Mouse (Mus musculus): ENCODE results near the gene Ano8. TPM values are rescaled to one million over a fixed set of nuclear protein-coding genes. Genes with fewer than 3 reads are reported as not detected.

Gene Ano8
- polyA plus RNA-seq, 1 experiment from 2014 or later = 2.3 TPM

DNA sequence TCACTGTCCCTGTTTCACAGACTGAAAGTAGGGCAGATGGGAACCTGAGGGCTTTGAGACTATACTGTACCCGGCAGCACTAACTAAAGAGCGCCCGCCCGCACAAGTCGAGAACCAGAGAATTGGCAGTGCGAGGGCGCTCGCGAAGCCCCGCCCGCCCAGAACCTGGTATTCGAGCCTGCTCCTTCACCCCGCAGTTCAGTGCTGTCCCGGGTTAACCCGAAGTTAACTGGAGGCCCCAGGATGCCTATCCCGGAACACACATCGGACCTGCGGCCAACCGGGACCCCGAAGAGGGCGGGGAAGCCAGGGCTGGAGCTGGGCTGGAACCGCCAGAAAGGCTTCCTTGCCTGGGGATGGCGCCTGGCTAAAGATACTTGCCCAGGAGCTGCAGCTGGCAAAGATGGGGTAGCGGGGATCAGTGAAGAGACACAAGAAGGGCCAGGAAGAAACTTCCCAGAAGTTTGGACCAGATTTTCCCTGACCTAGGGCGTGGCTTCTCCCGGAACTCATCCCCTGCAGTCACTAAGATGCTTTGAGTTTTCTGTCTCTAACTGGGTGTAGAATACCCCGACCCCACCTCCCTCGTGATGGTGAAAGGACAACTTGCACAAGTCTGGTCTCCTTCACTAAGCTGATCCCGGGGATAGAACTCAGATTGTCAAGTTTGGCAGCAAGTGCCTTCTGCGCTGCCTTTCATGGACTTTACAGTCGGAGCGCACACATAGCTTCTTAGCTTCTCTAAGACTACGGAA, 2.1 kb upstream of the Ano8 start, which contains the start of gene Gtpbp3:
Gene Gtpbp3, plus strand, starts transcription at position 413 of the 755 bp plus-strand sequence.
- H3K4me1 ChIP-seq (ENCODE audit: control insufficient read depth, insufficient read depth, low read depth, low read length) = peaks cover 31% of the 10 kb centered on the region
- no peaks in the 10 kb centered on the region for H3K27me3 ChIP-seq (replicated peaks; ENCODE audit: control insufficient read depth, insufficient read depth, low read length)
- H3K4me2 ChIP-seq (ENCODE audit: low read length) = peak within 1 kb of the TSS; percentile 98
- H3K4me3 ChIP-seq (ENCODE audit: low read length) = peak within 1 kb of the TSS; percentile 59
- peak within 1 kb of the TSS; percentile 74 for H3K9ac ChIP-seq (ENCODE audit: low read depth, low read length)
- no peaks in the 10 kb centered on the region for H3K9me3 ChIP-seq (ENCODE audit: control insufficient read depth, low read length)
- peaks cover 21% of the 10 kb centered on the region for H3K36me3 ChIP-seq (ENCODE audit: control insufficient read depth, insufficient read depth, low read length)
- under 1% methylated on average over 33 of the region's 33 CpGs for WGBS
- H3K27ac ChIP-seq (ENCODE audit: low read depth, low read length) = peak within 1 kb of the TSS; percentile 79
- peak; percentile 44 for ATAC-seq

GRCm38 (mm10) chr8:71486136-71486529, 370 bp upstream of the Ano8 start:
- Histone ChIP-seq H3K27me3 (replicated peaks; ENCODE audit: control insufficient read depth, insufficient read depth, low read length) (no peaks in the 10 kb centered on the region), H3K4me3 (ENCODE audit: low read length) (peak overlapping the region; percentile 88), H3K9me3 (ENCODE audit: control insufficient read depth, low read length) (no peaks in the 10 kb centered on the region), H3K4me1 (ENCODE audit: control insufficient read depth, insufficient read depth, low read depth, low read length) (peaks cover 31% of the 10 kb centered on the region), H3K4me2 (ENCODE audit: low read length) (peak overlapping the region; percentile 84), H3K27ac (ENCODE audit: low read depth, low read length) (peak overlapping the region; percentile 3; the same call in 1 of the 2 replicates), H3K36me3 (ENCODE audit: control insufficient read depth, insufficient read depth, low read length) (peaks cover 12% of the 10 kb centered on the region), H3K9ac (ENCODE audit: low read depth, low read length) (peak overlapping the region; percentile 44; the same call in 1 of the 2 replicates)
- WGBS = 13% methylated on average over 7 of the region's 7 CpGs
- ATAC-seq = no peak

DNA sequence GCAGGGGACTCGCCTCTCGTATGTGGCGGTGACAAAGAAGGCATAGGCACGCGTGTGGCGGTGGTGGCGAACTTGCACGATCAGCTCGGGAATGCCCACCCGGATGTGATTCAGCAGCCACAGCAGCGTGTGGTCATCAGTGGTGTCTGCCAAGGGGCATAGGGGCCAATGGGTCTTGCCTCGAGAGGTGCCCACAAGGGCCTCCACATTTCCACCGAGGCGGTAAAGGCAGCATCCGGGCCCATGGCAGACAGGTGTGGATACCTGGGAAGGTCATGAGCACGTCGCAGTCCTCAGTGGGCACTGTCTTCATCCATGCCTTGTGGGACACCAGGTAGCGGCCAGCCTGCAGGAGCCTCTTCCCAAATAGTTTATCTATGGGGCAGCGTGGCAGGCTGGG, 1.0 kb downstream of the Ano8 start:
- Histone ChIP-seq H3K27me3 (replicated peaks; ENCODE audit: control insufficient read depth, insufficient read depth, low read length) (no peaks in the 10 kb centered on the region), H3K4me2 (ENCODE audit: low read length) (peak overlapping the region; percentile 84), H3K9ac (ENCODE audit: low read depth, low read length) (peak overlapping the region; percentile 97), H3K4me1 (ENCODE audit: control insufficient read depth, insufficient read depth, low read depth, low read length) (peaks cover 27% of the 10 kb centered on the region), H3K27ac (ENCODE audit: low read depth, low read length) (no peak overlapping the region), H3K9me3 (ENCODE audit: control insufficient read depth, low read length) (no peaks in the 10 kb centered on the region), H3K36me3 (ENCODE audit: control insufficient read depth, insufficient read depth, low read length) (peaks cover 20% of the 10 kb centered on the region), H3K4me3 (ENCODE audit: low read length) (peak overlapping the region; percentile 88)
- no peak for ATAC-seq
- WGBS = 94% methylated on average over 19 of the region's 19 CpGs

GRCm38 (mm10) chr8:71483932-71484331, 1.8 kb downstream of the Ano8 start:
- no peak overlapping the region for H3K4me2 ChIP-seq (ENCODE audit: low read length)
- H3K4me1 ChIP-seq (ENCODE audit: control insufficient read depth, insufficient read depth, low read depth, low read length) = peaks cover 19% of the 10 kb centered on the region
- no peak for ATAC-seq
- H3K36me3 ChIP-seq (ENCODE audit: control insufficient read depth, insufficient read depth, low read length) = peaks cover 24% of the 10 kb centered on the region
- 59% methylated on average over 8 of the region's 8 CpGs for WGBS
- no peaks in the 10 kb centered on the region for H3K27me3 ChIP-seq (replicated peaks; ENCODE audit: control insufficient read depth, insufficient read depth, low read length)
- no peak overlapping the region for H3K27ac ChIP-seq (ENCODE audit: low read depth, low read length)
- H3K4me3 ChIP-seq (ENCODE audit: low read length) = no peak overlapping the region
- no peak overlapping the region for H3K9ac ChIP-seq (ENCODE audit: low read depth, low read length)
- no peaks in the 10 kb centered on the region for H3K9me3 ChIP-seq (ENCODE audit: control insufficient read depth, low read length)

DNA sequence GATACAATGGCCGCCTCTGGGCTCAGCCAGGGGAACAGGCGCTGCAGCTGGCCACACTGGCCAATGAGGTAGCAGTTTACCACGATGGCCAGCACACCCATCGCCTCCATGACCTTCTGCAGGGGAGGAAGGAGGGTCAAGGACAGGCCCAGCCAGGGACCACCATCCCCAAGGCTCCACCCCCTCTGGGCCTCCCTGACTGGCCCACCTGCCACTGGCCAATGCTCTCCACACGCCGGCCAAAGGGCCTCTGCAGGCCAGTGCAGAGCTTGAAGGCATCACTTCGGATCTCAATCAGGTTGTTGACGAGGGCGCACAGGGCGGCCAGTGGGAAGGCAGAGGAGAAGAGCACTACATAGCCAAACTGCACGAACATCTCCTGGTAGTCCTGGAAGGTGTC, 6.8 kb downstream of the Ano8 start:
- Histone ChIP-seq H3K4me2 (ENCODE audit: low read length) (no peak overlapping the region), H3K36me3 (ENCODE audit: control insufficient read depth, insufficient read depth, low read length) (peaks cover 36% of the 10 kb centered on the region), H3K4me1 (ENCODE audit: control insufficient read depth, insufficient read depth, low read depth, low read length) (peaks cover 15% of the 10 kb centered on the region), H3K9ac (ENCODE audit: low read depth, low read length) (0 out of 2 replicates have a peak overlapping the region, but pooled peaks have one; percentile 27), H3K4me3 (ENCODE audit: low read length) (no peak overlapping the region), H3K27ac (ENCODE audit: low read depth, low read length) (no peak overlapping the region), H3K27me3 (replicated peaks; ENCODE audit: control insufficient read depth, insufficient read depth, low read length) (no peaks in the 10 kb centered on the region), H3K9me3 (ENCODE audit: control insufficient read depth, low read length) (no peaks in the 10 kb centered on the region)
- ATAC-seq = no peak
- 87% methylated on average over 11 of the region's 11 CpGs for WGBS

GRCm38 (mm10) chr8:71477196-71477845, 8.4 kb downstream of the Ano8 start:
- Histone ChIP-seq H3K4me2 (ENCODE audit: low read length) (peak overlapping the region; percentile 89), H3K9me3 (ENCODE audit: control insufficient read depth, low read length) (no peaks in the 10 kb centered on the region), H3K36me3 (ENCODE audit: control insufficient read depth, insufficient read depth, low read length) (peaks cover 36% of the 10 kb centered on the region), H3K4me3 (ENCODE audit: low read length) (peak overlapping the region; percentile 54), H3K9ac (ENCODE audit: low read depth, low read length) (peak overlapping the region; percentile 74), H3K27ac (ENCODE audit: low read depth, low read length) (peak overlapping the region; percentile 85), H3K27me3 (replicated peaks; ENCODE audit: control insufficient read depth, insufficient read depth, low read length) (no peaks in the 10 kb centered on the region), H3K4me1 (ENCODE audit: control insufficient read depth, insufficient read depth, low read depth, low read length) (peaks cover 15% of the 10 kb centered on the region)
- no peak for ATAC-seq
- 38% methylated on average over 14 of the region's 14 CpGs for WGBS

GRCm38 (mm10) chr8:71476099-71476940, 9.4 kb downstream of the Ano8 start:
- H3K36me3 ChIP-seq (ENCODE audit: control insufficient read depth, insufficient read depth, low read length) = peaks cover 42% of the 10 kb centered on the region
- peaks cover 15% of the 10 kb centered on the region for H3K4me1 ChIP-seq (ENCODE audit: control insufficient read depth, insufficient read depth, low read depth, low read length)
- H3K9me3 ChIP-seq (ENCODE audit: control insufficient read depth, low read length) = no peaks in the 10 kb centered on the region
- peak; percentile 75 for ATAC-seq
- H3K9ac ChIP-seq (ENCODE audit: low read depth, low read length) = peak overlapping the region; percentile 74
- WGBS = under 1% methylated on average over 57 of the region's 121 CpGs
- no peaks in the 10 kb centered on the region for H3K27me3 ChIP-seq (replicated peaks; ENCODE audit: control insufficient read depth, insufficient read depth, low read length)
- H3K4me2 ChIP-seq (ENCODE audit: low read length) = peak overlapping the region; percentile 89
- peak overlapping the region; percentile 54 for H3K4me3 ChIP-seq (ENCODE audit: low read length)
- peak overlapping the region; percentile 85 for H3K27ac ChIP-seq (ENCODE audit: low read depth, low read length)

DNA sequence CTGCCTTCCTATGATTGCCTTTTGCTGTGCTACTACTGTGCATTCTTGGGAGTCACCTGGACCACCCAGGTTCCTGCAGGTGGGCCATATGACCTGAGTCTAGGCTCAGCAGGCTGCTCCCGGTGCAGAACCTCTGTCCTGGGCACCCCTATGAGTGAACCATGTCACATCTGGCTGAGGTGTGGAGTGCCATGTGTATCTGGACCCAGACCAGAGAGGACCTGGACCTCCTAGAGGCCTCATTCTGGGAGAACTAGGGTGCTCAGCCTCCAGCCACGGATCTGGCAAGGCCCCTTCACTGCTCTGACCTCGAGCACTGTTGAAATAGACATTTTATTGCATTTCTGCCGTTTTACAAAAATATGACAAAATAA, 10.1 kb downstream of the Ano8 start:
- peaks cover 15% of the 10 kb centered on the region for H3K4me1 ChIP-seq (ENCODE audit: control insufficient read depth, insufficient read depth, low read depth, low read length)
- H3K4me3 ChIP-seq (ENCODE audit: low read length) = peak overlapping the region; percentile 54
- 21% methylated on average over 4 of the region's 4 CpGs for WGBS
- no peaks in the 10 kb centered on the region for H3K9me3 ChIP-seq (ENCODE audit: control insufficient read depth, low read length)
- H3K36me3 ChIP-seq (ENCODE audit: control insufficient read depth, insufficient read depth, low read length) = peaks cover 36% of the 10 kb centered on the region
- H3K9ac ChIP-seq (ENCODE audit: low read depth, low read length) = peak overlapping the region; percentile 24; the same call in 1 of the 2 replicates
- no peaks in the 10 kb centered on the region for H3K27me3 ChIP-seq (replicated peaks; ENCODE audit: control insufficient read depth, insufficient read depth, low read length)
- peak; percentile 3; the same call in 1 of the 2 replicates for ATAC-seq
- H3K4me2 ChIP-seq (ENCODE audit: low read length) = peak overlapping the region; percentile 89
- H3K27ac ChIP-seq (ENCODE audit: low read depth, low read length) = peak overlapping the region; percentile 85

Data from hindbrain, embryonic 16.5 days (tissue).